Mouse (Mus musculus): ENCODE data around the gene Zp3. TPM values are rescaled to one million over a fixed set of nuclear protein-coding genes. Genes with fewer than 3 reads are reported as not detected.

Gene Zp3
- polyA plus RNA-seq, 1 experiment from 2014 or later: not detected

DNA sequence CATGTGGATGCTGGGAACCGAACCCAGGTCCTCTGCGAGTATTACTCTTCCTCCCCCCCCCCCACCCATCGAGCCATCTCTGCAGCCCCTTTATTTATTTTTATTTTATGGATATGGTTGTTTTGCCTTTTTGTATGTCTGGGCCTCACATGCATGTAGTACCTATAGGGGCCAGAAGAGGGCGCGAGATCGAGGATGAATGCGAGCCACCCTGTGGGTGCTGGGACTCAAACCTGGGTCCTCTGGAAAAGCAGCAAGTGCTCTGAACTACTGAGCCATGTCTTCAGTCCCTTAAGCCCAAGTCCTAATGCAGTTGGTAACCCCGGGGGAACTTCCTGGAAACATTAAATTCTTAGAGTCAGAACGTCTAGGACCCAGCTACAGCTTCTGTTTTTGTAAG lies 13.0 kb upstream of the Zp3 start:
- no peak for DNase-seq

DNA sequence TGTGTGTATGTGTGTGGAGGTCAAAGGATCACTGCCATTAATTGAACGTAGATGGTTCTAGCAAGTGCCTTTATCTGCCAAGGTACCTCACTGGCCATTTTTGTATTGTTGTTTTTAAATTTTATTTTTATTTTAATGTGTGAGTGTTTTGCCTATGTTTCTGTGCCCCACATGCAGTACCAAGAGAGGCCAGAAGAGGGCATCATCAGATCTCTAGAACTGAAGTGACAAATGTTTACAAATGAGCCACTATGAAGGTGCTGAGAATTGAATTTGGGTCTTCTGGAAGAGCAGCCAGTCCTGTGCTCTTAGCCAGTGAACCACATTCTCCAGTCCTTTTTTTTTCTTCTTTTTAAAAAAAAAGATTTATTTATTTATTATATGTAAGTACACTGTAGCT lies 11.1 kb upstream of the Zp3 start:
- Histone ChIP-seq H3K4me3 (replicated peaks; ENCODE audit: low read depth, low read length) (no peak overlapping the region), H3K9me3 (ENCODE audit: control insufficient read depth, low read length) (no peaks in the 10 kb centered on the region), H3K9ac (replicated peaks; ENCODE audit: low read length) (no peak overlapping the region), H3K4me2 (ENCODE audit: low read length) (no peak overlapping the region), H3K36me3 (ENCODE audit: control insufficient read depth, insufficient read depth, low read length) (no peaks in the 10 kb centered on the region), H3K27ac (replicated peaks; ENCODE audit: low read depth, low read length) (no peak overlapping the region), H3K27me3 (ENCODE audit: control insufficient read depth, insufficient read depth, low read length) (0 out of 2 replicates have a peak, but pooled peaks cover 4% of the 10 kb centered on the region), H3K4me1 (ENCODE audit: control insufficient read depth, insufficient read depth, low read length) (peaks cover 3% of the 10 kb centered on the region; the same call in 1 of the 2 replicates)
- DNase-seq (peak; percentile 56), ATAC-seq (ENCODE audit: low FRiP score, low TSS enrichment) (no peak)
- WGBS: 76% methylated on average over 1 of the region's 1 CpGs

More for the DNA sequence above, 13.0 kb upstream of the Zp3 start:
- no peak overlapping the region for H3K4me3 ChIP-seq (replicated peaks; ENCODE audit: low read depth, low read length)
- 0 out of 2 replicates have a peak, but pooled peaks cover 4% of the 10 kb centered on the region for H3K27me3 ChIP-seq (ENCODE audit: control insufficient read depth, insufficient read depth, low read length)
- H3K36me3 ChIP-seq (ENCODE audit: control insufficient read depth, insufficient read depth, low read length): no peaks in the 10 kb centered on the region
- 71% methylated on average over 9 of the region's 9 CpGs for WGBS
- H3K4me2 ChIP-seq (ENCODE audit: low read length): no peak overlapping the region
- H3K9me3 ChIP-seq (ENCODE audit: control insufficient read depth, low read length): no peaks in the 10 kb centered on the region
- H3K27ac ChIP-seq (replicated peaks; ENCODE audit: low read depth, low read length): no peak overlapping the region
- no peak overlapping the region for H3K9ac ChIP-seq (replicated peaks; ENCODE audit: low read length)
- no peak for ATAC-seq (ENCODE audit: low FRiP score, low TSS enrichment)
- H3K4me1 ChIP-seq (ENCODE audit: control insufficient read depth, insufficient read depth, low read length): peaks cover 3% of the 10 kb centered on the region; the same call in 1 of the 2 replicates

DNA sequence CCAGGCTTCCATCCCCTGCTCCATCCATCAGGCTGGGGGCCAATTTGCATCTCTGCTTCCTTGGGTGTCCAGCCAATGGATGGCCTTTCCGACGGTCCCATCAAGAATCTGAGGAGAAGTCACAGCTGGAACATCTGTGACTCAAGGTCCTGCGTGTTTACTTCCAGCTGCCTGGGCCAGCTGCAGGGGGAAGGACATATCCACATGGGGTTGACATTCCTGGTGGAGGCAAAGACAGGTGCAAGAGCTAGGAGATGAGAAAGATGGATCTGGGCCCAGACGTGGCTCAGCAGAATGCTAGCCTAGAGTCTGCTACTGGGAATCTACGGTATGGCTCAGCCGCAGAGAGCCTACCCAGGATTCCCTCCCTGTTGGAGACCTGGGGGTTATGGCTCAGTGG lies 9.7 kb upstream of the Zp3 start:
- no peak for ATAC-seq (ENCODE audit: low FRiP score, low TSS enrichment)
- no peak overlapping the region for H3K9ac ChIP-seq (replicated peaks; ENCODE audit: low read length)
- WGBS: 83% methylated on average over 6 of the region's 6 CpGs

DNA sequence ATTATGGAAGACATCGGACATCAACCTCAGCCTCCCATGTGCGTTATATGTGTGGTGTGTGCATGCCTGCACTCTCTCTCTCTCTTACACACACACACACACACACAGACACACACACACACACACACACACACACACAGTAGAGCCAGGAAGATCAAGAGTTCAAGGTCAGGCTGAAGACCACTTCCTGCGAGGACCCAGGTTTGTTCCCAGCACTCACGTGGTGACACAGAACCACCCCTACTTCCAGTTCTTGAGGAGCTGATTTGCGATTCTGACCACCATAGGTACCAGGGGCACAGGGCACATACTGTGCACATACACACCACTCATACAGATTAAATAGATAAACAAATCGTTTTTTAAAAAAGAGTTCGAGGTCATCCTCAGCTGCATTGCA lies 8.0 kb upstream of the Zp3 start:
- H3K4me3 ChIP-seq (replicated peaks; ENCODE audit: low read depth, low read length): no peak overlapping the region
- H3K9me3 ChIP-seq (ENCODE audit: control insufficient read depth, low read length): no peaks in the 10 kb centered on the region
- DNase-seq: no peak
- H3K36me3 ChIP-seq (ENCODE audit: control insufficient read depth, insufficient read depth, low read length): no peaks in the 10 kb centered on the region
- H3K9ac ChIP-seq (replicated peaks; ENCODE audit: low read length): no peak overlapping the region
- H3K4me2 ChIP-seq (ENCODE audit: low read length): no peak overlapping the region
- no peak overlapping the region for H3K27ac ChIP-seq (replicated peaks; ENCODE audit: low read depth, low read length)
- H3K4me1 ChIP-seq (ENCODE audit: control insufficient read depth, insufficient read depth, low read length): no peaks in the 10 kb centered on the region
- no peak for ATAC-seq (ENCODE audit: low FRiP score, low TSS enrichment)
- no peaks in the 10 kb centered on the region for H3K27me3 ChIP-seq (ENCODE audit: control insufficient read depth, insufficient read depth, low read length)
- WGBS: 95% methylated on average over 7 of the region's 7 CpGs

More for the DNA sequence above, 9.7 kb upstream of the Zp3 start:
- no peak for DNase-seq
- H3K4me3 ChIP-seq (replicated peaks; ENCODE audit: low read depth, low read length): no peak overlapping the region
- no peaks in the 10 kb centered on the region for H3K36me3 ChIP-seq (ENCODE audit: control insufficient read depth, insufficient read depth, low read length)
- H3K4me2 ChIP-seq (ENCODE audit: low read length): no peak overlapping the region
- 0 out of 2 replicates have a peak, but pooled peaks cover 4% of the 10 kb centered on the region for H3K27me3 ChIP-seq (ENCODE audit: control insufficient read depth, insufficient read depth, low read length)
- no peaks in the 10 kb centered on the region for H3K9me3 ChIP-seq (ENCODE audit: control insufficient read depth, low read length)
- H3K27ac ChIP-seq (replicated peaks; ENCODE audit: low read depth, low read length): no peak overlapping the region
- peaks cover 3% of the 10 kb centered on the region; the same call in 1 of the 2 replicates for H3K4me1 ChIP-seq (ENCODE audit: control insufficient read depth, insufficient read depth, low read length)

DNA sequence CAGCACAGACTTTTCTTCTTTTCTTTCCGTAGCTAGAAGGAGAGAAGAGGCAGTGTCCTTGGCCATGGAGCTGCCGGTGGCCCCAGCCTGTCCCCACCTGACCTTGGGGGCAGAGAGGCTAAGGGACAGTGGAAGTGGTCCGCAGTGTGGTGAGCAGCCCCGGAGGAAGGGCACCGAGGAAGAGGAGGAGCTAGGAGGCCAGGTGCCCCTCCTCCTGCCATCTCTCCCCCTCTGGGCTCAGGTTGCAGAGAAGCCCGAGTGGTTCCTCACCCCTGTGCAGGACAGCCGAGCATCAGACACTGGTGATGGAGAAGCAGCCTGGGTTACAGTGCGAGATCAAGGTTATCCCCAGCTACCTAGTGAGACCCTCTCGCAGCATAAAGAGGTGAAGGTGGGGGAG lies 5.5 kb upstream of the Zp3 start, which contains the start of gene Ssc4d:
Gene Ssc4d (minus strand): TSS at position 167 of the 400 bp plus-strand sequence.
- no peak within 1 kb of the TSS for H3K9ac ChIP-seq (replicated peaks; ENCODE audit: low read length)
- no peak within 1 kb of the TSS for H3K27ac ChIP-seq (replicated peaks; ENCODE audit: low read depth, low read length)
- H3K4me3 ChIP-seq (replicated peaks; ENCODE audit: low read depth, low read length): no peak within 1 kb of the TSS
- no peaks in the 10 kb centered on the region for H3K36me3 ChIP-seq (ENCODE audit: control insufficient read depth, insufficient read depth, low read length)
- H3K4me1 ChIP-seq (ENCODE audit: control insufficient read depth, insufficient read depth, low read length): no peaks in the 10 kb centered on the region
- H3K4me2 ChIP-seq (ENCODE audit: low read length): no peak within 1 kb of the TSS
- DNase-seq (no peak), ATAC-seq (ENCODE audit: low FRiP score, low TSS enrichment) (no peak)
- WGBS: 17% methylated on average over 9 of the region's 9 CpGs
- no peaks in the 10 kb centered on the region for H3K27me3 ChIP-seq (ENCODE audit: control insufficient read depth, insufficient read depth, low read length)
- no peaks in the 10 kb centered on the region for H3K9me3 ChIP-seq (ENCODE audit: control insufficient read depth, low read length)

DNA sequence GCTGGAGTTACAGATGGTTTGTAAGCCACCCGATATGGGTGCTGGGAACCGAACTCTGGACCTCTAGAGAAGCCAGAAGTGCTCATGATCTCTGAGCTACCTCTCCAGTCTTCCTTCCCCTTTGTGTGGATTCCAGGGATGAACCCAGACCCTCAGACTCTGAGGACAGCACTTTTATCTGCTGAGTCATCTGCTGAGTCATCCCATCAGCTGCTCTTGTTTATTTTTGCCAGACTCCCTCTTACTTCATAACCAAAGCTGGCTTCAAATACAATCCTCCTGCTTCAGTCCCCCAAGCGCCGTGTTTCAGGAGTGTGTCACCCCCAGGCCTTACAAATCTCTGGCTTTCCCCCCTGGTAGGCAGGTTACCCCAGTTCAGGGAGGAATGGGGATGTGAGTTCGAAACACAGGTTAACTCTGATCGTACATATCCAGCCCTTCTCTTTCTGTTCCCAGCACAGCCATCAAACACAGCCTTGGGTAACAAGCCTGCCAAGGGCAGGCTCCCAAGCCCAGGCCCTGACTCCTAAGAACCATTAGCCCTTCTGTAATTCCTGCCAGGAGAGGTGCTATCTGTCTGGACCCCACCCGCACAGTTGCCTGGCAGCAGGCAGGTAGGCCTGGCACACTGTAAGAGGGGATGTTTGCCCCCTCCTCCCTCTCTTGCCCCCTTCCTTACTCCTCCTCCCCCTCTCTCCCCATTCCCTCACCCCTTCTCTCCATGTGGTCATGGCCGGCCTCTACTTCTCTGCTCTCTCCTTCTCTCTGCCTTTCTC lies 3.8 kb upstream of the Zp3 start:
- WGBS: 93% methylated on average over 8 of the region's 8 CpGs
- H3K36me3 ChIP-seq (ENCODE audit: control insufficient read depth, insufficient read depth, low read length): no peaks in the 10 kb centered on the region
- no peak for ATAC-seq (ENCODE audit: low FRiP score, low TSS enrichment)
- H3K27ac ChIP-seq (replicated peaks; ENCODE audit: low read depth, low read length): no peak overlapping the region
- no peaks in the 10 kb centered on the region for H3K9me3 ChIP-seq (ENCODE audit: control insufficient read depth, low read length)
- H3K9ac ChIP-seq (replicated peaks; ENCODE audit: low read length): no peak overlapping the region
- H3K27me3 ChIP-seq (ENCODE audit: control insufficient read depth, insufficient read depth, low read length): no peaks in the 10 kb centered on the region
- no peaks in the 10 kb centered on the region for H3K4me1 ChIP-seq (ENCODE audit: control insufficient read depth, insufficient read depth, low read length)
- no peak overlapping the region for H3K4me2 ChIP-seq (ENCODE audit: low read length)
- no peak overlapping the region for H3K4me3 ChIP-seq (replicated peaks; ENCODE audit: low read depth, low read length)
- no peak for DNase-seq

DNA sequence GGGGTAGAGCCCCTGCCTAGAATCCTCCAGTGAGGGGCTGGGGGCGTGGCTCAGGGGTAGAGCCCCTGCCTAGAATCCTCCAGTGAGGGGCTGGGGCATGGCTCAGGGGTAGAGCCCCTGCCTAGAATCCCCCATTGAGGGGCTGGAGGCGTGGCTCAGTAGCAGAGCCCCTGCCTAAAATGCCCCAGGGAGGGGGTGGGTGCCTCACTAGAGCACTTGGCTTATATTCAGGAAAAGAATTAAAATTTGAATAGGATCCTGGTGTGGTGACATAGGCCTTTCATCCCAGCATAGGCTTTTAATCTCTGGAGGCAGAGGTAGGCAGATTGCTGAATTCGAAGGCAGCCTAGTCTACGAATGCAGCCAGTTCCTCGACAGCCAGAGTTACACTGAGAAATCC lies 518 bp upstream of the Zp3 start:
- Histone ChIP-seq H3K36me3 (ENCODE audit: control insufficient read depth, insufficient read depth, low read length) (no peaks in the 10 kb centered on the region), H3K4me1 (ENCODE audit: control insufficient read depth, insufficient read depth, low read length) (no peaks in the 10 kb centered on the region), H3K27me3 (ENCODE audit: control insufficient read depth, insufficient read depth, low read length) (no peaks in the 10 kb centered on the region), H3K4me3 (replicated peaks; ENCODE audit: low read depth, low read length) (no peak overlapping the region), H3K27ac (replicated peaks; ENCODE audit: low read depth, low read length) (no peak overlapping the region), H3K9ac (replicated peaks; ENCODE audit: low read length) (no peak overlapping the region), H3K9me3 (ENCODE audit: control insufficient read depth, low read length) (no peaks in the 10 kb centered on the region), H3K4me2 (ENCODE audit: low read length) (no peak overlapping the region)
- DNase-seq (no peak), ATAC-seq (ENCODE audit: low FRiP score, low TSS enrichment) (no peak)
- WGBS: 70% methylated on average over 5 of the region's 5 CpGs

DNA sequence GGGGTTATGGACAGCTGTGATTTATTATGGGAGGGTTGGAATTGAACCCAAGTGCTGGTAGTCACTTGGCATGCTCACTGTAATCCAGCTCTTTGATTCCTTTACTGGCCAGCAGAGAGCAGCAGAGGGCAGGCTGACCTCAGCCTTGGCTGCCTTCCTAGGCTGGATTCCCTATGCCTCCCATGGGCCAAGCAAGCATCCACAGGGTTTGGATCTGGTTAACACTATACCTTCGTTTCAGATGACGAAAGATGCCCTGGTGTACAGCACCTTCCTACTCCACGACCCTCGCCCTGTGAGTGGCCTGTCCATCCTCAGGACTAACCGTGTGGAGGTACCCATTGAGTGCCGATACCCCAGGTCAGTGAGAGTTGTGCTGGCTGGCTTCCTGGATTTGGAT lies 2.5 kb downstream of the Zp3 start:
- DNase-seq (peak; percentile 78), ATAC-seq (ENCODE audit: low FRiP score, low TSS enrichment) (no peak)
- H3K4me3 ChIP-seq (replicated peaks; ENCODE audit: low read depth, low read length): no peak overlapping the region
- no peaks in the 10 kb centered on the region for H3K27me3 ChIP-seq (ENCODE audit: control insufficient read depth, insufficient read depth, low read length)
- no peak overlapping the region for H3K4me2 ChIP-seq (ENCODE audit: low read length)
- no peaks in the 10 kb centered on the region for H3K9me3 ChIP-seq (ENCODE audit: control insufficient read depth, low read length)
- 40% methylated on average over 6 of the region's 6 CpGs for WGBS
- no peaks in the 10 kb centered on the region for H3K4me1 ChIP-seq (ENCODE audit: control insufficient read depth, insufficient read depth, low read length)
- no peak overlapping the region for H3K27ac ChIP-seq (replicated peaks; ENCODE audit: low read depth, low read length)
- no peak overlapping the region for H3K9ac ChIP-seq (replicated peaks; ENCODE audit: low read length)
- no peaks in the 10 kb centered on the region for H3K36me3 ChIP-seq (ENCODE audit: control insufficient read depth, insufficient read depth, low read length)

DNA sequence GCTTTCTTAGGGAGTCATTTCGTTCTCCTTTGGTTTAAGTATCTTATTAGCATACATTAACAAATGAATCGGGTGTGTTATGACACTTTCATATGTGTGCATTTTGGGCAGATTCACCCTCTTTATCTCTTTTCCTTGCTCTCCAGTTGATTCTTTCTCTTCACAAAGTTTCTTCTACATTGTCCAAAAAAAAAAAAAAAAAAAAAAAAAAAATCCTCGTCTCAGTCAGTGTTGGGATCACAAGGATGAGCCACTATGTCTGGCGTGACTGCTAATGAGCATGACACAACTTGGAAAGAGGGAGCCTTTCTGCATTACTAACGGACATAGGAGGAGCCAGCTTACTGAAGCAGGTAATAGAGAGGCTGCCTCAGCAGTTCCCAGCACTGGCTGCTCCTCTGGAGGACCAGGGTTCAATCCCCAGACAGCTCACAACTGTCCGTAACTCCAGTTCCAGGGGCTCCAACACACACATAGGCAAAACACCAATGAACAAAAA lies 4.7 kb downstream of the Zp3 start:
- WGBS: 59% methylated on average over 6 of the region's 6 CpGs
- no peak overlapping the region for H3K4me2 ChIP-seq (ENCODE audit: low read length)
- no peak overlapping the region for H3K9ac ChIP-seq (replicated peaks; ENCODE audit: low read length)
- no peak overlapping the region for H3K27ac ChIP-seq (replicated peaks; ENCODE audit: low read depth, low read length)
- ATAC-seq (ENCODE audit: low FRiP score, low TSS enrichment): no peak
- no peak overlapping the region for H3K4me3 ChIP-seq (replicated peaks; ENCODE audit: low read depth, low read length)
- no peaks in the 10 kb centered on the region for H3K9me3 ChIP-seq (ENCODE audit: control insufficient read depth, low read length)
- DNase-seq: no peak
- H3K36me3 ChIP-seq (ENCODE audit: control insufficient read depth, insufficient read depth, low read length): no peaks in the 10 kb centered on the region
- H3K27me3 ChIP-seq (ENCODE audit: control insufficient read depth, insufficient read depth, low read length): no peaks in the 10 kb centered on the region
- no peaks in the 10 kb centered on the region for H3K4me1 ChIP-seq (ENCODE audit: control insufficient read depth, insufficient read depth, low read length)
